Mouse (Mus musculus) liver, embryonic 14.5 days (tissue): ENCODE results near the gene Ldhal6b. TPM values are rescaled to one million over a fixed set of nuclear protein-coding genes. Genes with fewer than 3 reads are reported as not detected.

ENCODE experiments used
- ATAC-seq: fragments of 200-750 bp; cut with Nextera tagmentation; 2 replicates; pipeline ENCODE4 v1.8.0; 2017; ENCODE audit warnings: moderate number of reproducible peaks, mild to moderate bottlenecking, moderate library complexity; ENCODE audit not compliant: insufficient read depth
- DNase-seq, 3 experiments: peaks; one replicate each; pipeline ENCODE4 v3.0.0-alpha.2; 2012 to 2013; ENCODE audit warnings: low read depth in 3 of 3, low spot score in 3 of 3
- H3K27ac ChIP-seq: fragments of 300-500 bp; sonication (generic); 2 replicates; pipeline ENCODE4 v1.5.1; 2014; ENCODE audit warnings: moderate library complexity, mild to moderate bottlenecking, control low read depth, inconsistent platforms
- H3K27me3 ChIP-seq: fragments of 300-500 bp; sonication (generic); 2 replicates; pipeline ENCODE4 v1.6.1; 2014; ENCODE audit warnings: mild to moderate bottlenecking, low read length, moderate library complexity; ENCODE audit not compliant: control insufficient read depth, insufficient read depth
- H3K36me3 ChIP-seq: fragments of 300-500 bp; sonication (generic); replicated peaks from 2 replicates; pipeline ENCODE4 v1.6.1; 2014; ENCODE audit warnings: low read depth; ENCODE audit not compliant: control insufficient read depth, insufficient read depth
- H3K4me1 ChIP-seq, 2 experiments: fragments of 200-500 bp in 1 of 2; fragments of 300-500 bp in 1 of 2; sonication (generic) in 1 of 2; replicated peaks; 2 replicates each; pipeline ENCODE4 v1.6.1; 2012 to 2014; ENCODE audit warnings: antibody characterized with exemption in 1 of 2, inconsistent platforms in 1 of 2, low read length in 1 of 2; ENCODE audit not compliant: control insufficient read depth in 2 of 2, insufficient read depth in 2 of 2
- H3K4me2 ChIP-seq: fragments of 300-500 bp; sonication (generic); 2 replicates; pipeline ENCODE4 v1.6.1; 2014; ENCODE audit warnings: low read depth, mild to moderate bottlenecking, control low read depth, moderate library complexity
- H3K4me3 ChIP-seq, 2 experiments: fragments of 200-500 bp in 1 of 2; fragments of 300-500 bp in 1 of 2; sonication (generic) in 1 of 2; 2 replicates each; pipeline ENCODE4 v1.5.1; 2012 to 2014; ENCODE audit warnings: low read depth in 2 of 2, low read length in 2 of 2, mild to moderate bottlenecking in 2 of 2, control low read depth in 1 of 2, inconsistent platforms in 1 of 2, moderate library complexity in 1 of 2; ENCODE audit not compliant: insufficient read depth in 1 of 2
- H3K9ac ChIP-seq: fragments of 300-500 bp; sonication (generic); replicated peaks from 2 replicates; pipeline ENCODE4 v1.6.1; 2014; ENCODE audit warnings: mild to moderate bottlenecking, control low read depth, moderate library complexity
- H3K9me3 ChIP-seq: fragments of 300-500 bp; sonication (generic); 2 replicates; pipeline ENCODE4 v1.6.1; 2016; ENCODE audit warnings: low read length, mixed read lengths; ENCODE audit not compliant: control insufficient read depth
- CTCF ChIP-seq: IDR thresholded peaks from 2 replicates; pipeline ENCODE4 v1.5.1; 2016; ENCODE audit warnings: antibody characterized with exemption, low read depth, control low read depth
- EP300 ChIP-seq: IDR thresholded peaks from 2 replicates; pipeline ENCODE4 v1.6.1; 2016; ENCODE audit warnings: antibody characterized with exemption, low read depth
- WGBS: fragments of 180-500 bp; shearing (Covaris S2); extraction: QIAGEN DNeasy Blood & Tissue Kit; methylation state at CpG from one replicate; pipeline ENCODE4 v1.1.7; 2014; ENCODE audit not compliant: insufficient replicate concordance; 5-methylcytosine and 5-hydroxymethylcytosine counted together
- polyA plus RNA-seq, 2 experiments: library from polyadenylated mRNA; depleted of rRNA in 1 of 2; stranded (reverse) in 1 of 2; unstranded in 1 of 2; fragments of >200 nt; fragmentation: Nextera tagmentation in 1 of 2; extraction: Ambion mirVana in 1 of 2; gene quantifications; 2 replicates each; pipeline versions ENCODE4 v1.2.1 to v1.2.3; 2012 to 2014

Gene Ldhal6b
- polyA plus RNA-seq (2012; rRNA removed) (0.02 and 0.09 TPM in 2 replicates), polyA plus RNA-seq (2014; fragmentation: Nextera tagmentation; extraction: Ambion mirVana) (not detected in 2 replicates)

GRCm38 (mm10) chr17:5418545-5418944, at the start of gene Ldhal6b:
Gene Ldhal6b (minus strand): TSS chr17:5418767.
- no peak for DNase-seq
- 93% methylated on average over 11 of the region's 11 CpGs for WGBS

GRCm38 (mm10) chr17:5467177-5467576, 48.6 kb upstream of the Ldhal6b start:
- TF ChIP-seq CTCF (no peak), EP300 (no peak)

More at GRCm38 (mm10) chr17:5418545-5418944, at the start of gene Ldhal6b:
- Histone ChIP-seq H3K27ac (no peak within 1 kb of the TSS), H3K4me2 (no peak within 1 kb of the TSS), H3K9me3 (no peaks in the 10 kb centered on the region), H3K4me1 (peaks cover 0 to 6% of the 10 kb centered on the region in 2 experiments; a peak in 2 of 4 replicates), H3K9ac (no peak within 1 kb of the TSS), H3K4me3 (no peak within 1 kb of the TSS), H3K27me3 (no peaks in the 10 kb centered on the region), H3K36me3 (no peaks in the 10 kb centered on the region; the same call in 1 of the 2 replicates)
- TF ChIP-seq CTCF, result no peak
- ATAC-seq, result no peak

GRCm38 (mm10) chr17:5466736-5467135, 48.2 kb upstream of the Ldhal6b start:
- WGBS, result 69% methylated on average over 8 of the region's 8 CpGs
- no peak overlapping the region for H3K27ac ChIP-seq
- H3K9ac ChIP-seq, result no peak overlapping the region
- DNase-seq, result no peak
- no peaks in the 10 kb centered on the region for H3K4me1 ChIP-seq
- no peaks in the 10 kb centered on the region; the same call in 1 of the 2 replicates for H3K27me3 ChIP-seq
- no peak for ATAC-seq
- H3K9me3 ChIP-seq, result no peaks in the 10 kb centered on the region
- no peaks in the 10 kb centered on the region for H3K36me3 ChIP-seq
- TF ChIP-seq CTCF, result no peak
- no peak for TF ChIP-seq EP300
- no peak overlapping the region for H3K4me3 ChIP-seq
- H3K4me2 ChIP-seq, result no peak overlapping the region

More at GRCm38 (mm10) chr17:5467177-5467576, 48.6 kb upstream of the Ldhal6b start:
- Histone ChIP-seq H3K4me3 (no peak overlapping the region), H3K27ac (no peak overlapping the region), H3K4me2 (no peak overlapping the region), H3K9ac (no peak overlapping the region), H3K36me3 (no peaks in the 10 kb centered on the region), H3K27me3 (no peaks in the 10 kb centered on the region; the same call in 1 of the 2 replicates), H3K9me3 (no peaks in the 10 kb centered on the region), H3K4me1 (no peaks in the 10 kb centered on the region)
- DNase-seq (no peak), ATAC-seq (no peak)
- WGBS, result 38% methylated on average over 4 of the region's 4 CpGs

GRCm38 (mm10) chr17:5463912-5464311, 45.3 kb upstream of the Ldhal6b start:
- TF ChIP-seq EP300, result no peak
- TF ChIP-seq CTCF, result no peak
- Histone ChIP-seq H3K36me3 (no peaks in the 10 kb centered on the region), H3K27ac (no peak overlapping the region), H3K4me2 (no peak overlapping the region), H3K9me3 (no peaks in the 10 kb centered on the region), H3K4me1 (no peaks in the 10 kb centered on the region), H3K27me3 (no peaks in the 10 kb centered on the region; the same call in none of the 2 replicates), H3K9ac (no peak overlapping the region), H3K4me3 (no peak overlapping the region)
- DNase-seq, result no peak
- WGBS, result 92% methylated on average over 2 of the region's 2 CpGs
- ATAC-seq, result no peak

- ATAC-seq (no peak), DNase-seq (no peak)
- WGBS, result 50% methylated on average over 4 of the region's 4 CpGs
- no peaks in the 10 kb centered on the region for H3K36me3 ChIP-seq
- no peak overlapping the region for H3K9ac ChIP-seq
- TF ChIP-seq CTCF, result no peak
- TF ChIP-seq EP300, result no peak
- H3K27me3 ChIP-seq, result peaks cover 4% of the 10 kb centered on the region; the same call in 1 of the 2 replicates
- H3K4me1 ChIP-seq, result no peaks in the 10 kb centered on the region
- no peak overlapping the region for H3K27ac ChIP-seq
- no peak overlapping the region for H3K4me3 ChIP-seq
- H3K9me3 ChIP-seq, result no peaks in the 10 kb centered on the region
- no peak overlapping the region for H3K4me2 ChIP-seq
Measured at GRCm38 (mm10) chr17:5453657-5454056, 35.1 kb upstream of the Ldhal6b start.
